Mouse (Mus musculus) telencephalon, adult 2 months (tissue): ENCODE data around the gene Higd1c.
A peak's percentile ranks its signal among the peaks of the same experiment; 100 is the strongest.
"Not testable (repeated sequence)": the region's sequence is repeated elsewhere in the genome, so short reads cannot be mapped to it uniquely, and the experiment has no call there.

Experiments used
- DNase-seq: peaks from one replicate; pipeline ENCODE4 v3.0.0-alpha.2; 2011; ENCODE audit warnings: low read depth, low spot score

The Higd1c gene

GRCm38 (mm10) chr15:100410918-100411672, 46.8 kb downstream of the Higd1c start:
- no peak for DNase-seq

- no peak for DNase-seq
Measured at GRCm38 (mm10) chr15:100411731-100412130, 47.4 kb downstream of the Higd1c start.

- DNase-seq = no peak
Measured at GRCm38 (mm10) chr15:100413306-100413705, 49.0 kb downstream of the Higd1c start.

GRCm38 (mm10) chr15:100414011-100414410, 49.7 kb downstream of the Higd1c start:
- DNase-seq = no peak

- DNase-seq = no peak
Measured at GRCm38 (mm10) chr15:100414942-100415341, 50.6 kb downstream of the Higd1c start.

- no peak for DNase-seq
Measured at GRCm38 (mm10) chr15:100415684-100416083, 51.3 kb downstream of the Higd1c start.

- DNase-seq = no peak
Measured at GRCm38 (mm10) chr15:100417854-100418450, 53.6 kb downstream of the Higd1c start.

GRCm38 (mm10) chr15:100419311-100419710, 55.0 kb downstream of the Higd1c start:
- DNase-seq = no peak

GRCm38 (mm10) chr15:100419901-100420745, 55.8 kb downstream of the Higd1c start:
- DNase-seq = no peak

- DNase-seq = no peak
Measured at GRCm38 (mm10) chr15:100421059-100421757, 56.9 kb downstream of the Higd1c start.

- not testable (repeated sequence) for DNase-seq
Measured at GRCm38 (mm10) chr15:100421758-100422197, 57.4 kb downstream of the Higd1c start, which contains the start of gene Gm5475. Gene Gm5475 (plus strand): TSS chr15:100422147.

GRCm38 (mm10) chr15:100422476-100422875, 58.1 kb downstream of the Higd1c start:
- DNase-seq = no peak

GRCm38 (mm10) chr15:100422899-100423860, 58.8 kb downstream of the Higd1c start:
- peak; percentile 89 for DNase-seq

GRCm38 (mm10) chr15:100423916-100424315, 59.6 kb downstream of the Higd1c start:
- no peak for DNase-seq

GRCm38 (mm10) chr15:100424396-100425122, 60.2 kb downstream of the Higd1c start, which contains the start of gene Slc11a2:
Gene Slc11a2 (minus strand): TSS chr15:100425072.
- no peak for DNase-seq

- no peak for DNase-seq
Measured at GRCm38 (mm10) chr15:100428296-100428905, 64.1 kb downstream of the Higd1c start.

GRCm38 (mm10) chr15:100429959-100430565, 65.7 kb downstream of the Higd1c start:
- no peak for DNase-seq

- no peak for DNase-seq
Measured at GRCm38 (mm10) chr15:100433234-100433633, 68.9 kb downstream of the Higd1c start.
